Mouse (Mus musculus) right cerebral cortex, postnatal 4 days (tissue): ENCODE results near the gene Sh2d3c.
A peak's percentile ranks its signal among the peaks of the same experiment; 100 is the strongest.

Experiments used
- DNase-seq: peaks from one replicate; pipeline ENCODE4 v3.0.0-alpha.2; 2022

Sh2d3c gene

GRCm38 (mm10) chr2:32700966-32701743 lies 19.7 kb upstream of the Sh2d3c start:
- DNase-seq, result no peak

DNA sequence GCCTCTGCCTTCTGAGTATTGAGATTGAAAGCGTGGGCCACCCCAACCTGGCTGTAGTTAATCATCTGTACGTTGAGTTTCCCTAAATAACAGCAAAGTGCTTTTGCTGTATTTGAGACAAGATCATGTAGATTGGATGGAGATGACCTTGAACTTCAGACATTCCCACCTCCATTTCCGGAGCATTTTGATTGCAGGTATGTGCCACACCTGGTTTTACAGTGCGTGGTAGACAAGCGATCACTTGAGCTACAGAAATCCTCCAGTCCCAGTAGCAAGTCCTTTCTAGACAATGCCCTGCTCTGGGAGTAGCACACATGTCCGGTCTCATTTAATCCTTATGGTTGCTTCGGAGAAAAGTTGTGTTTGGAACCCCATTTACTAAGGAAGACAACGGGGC lies 17.8 kb upstream of the Sh2d3c start:
- no peak for DNase-seq

- DNase-seq, result no peak
These were observed 16.8 kb upstream of the Sh2d3c start, which contains the start of gene Fpgs for GRCm38 (mm10) chr2:32704021-32704421. Gene Fpgs, minus strand, starts transcription at chr2:32704145.

- no peak for DNase-seq
These were observed 15.8 kb upstream of the Sh2d3c start for GRCm38 (mm10) chr2:32705018-32705417.

DNA sequence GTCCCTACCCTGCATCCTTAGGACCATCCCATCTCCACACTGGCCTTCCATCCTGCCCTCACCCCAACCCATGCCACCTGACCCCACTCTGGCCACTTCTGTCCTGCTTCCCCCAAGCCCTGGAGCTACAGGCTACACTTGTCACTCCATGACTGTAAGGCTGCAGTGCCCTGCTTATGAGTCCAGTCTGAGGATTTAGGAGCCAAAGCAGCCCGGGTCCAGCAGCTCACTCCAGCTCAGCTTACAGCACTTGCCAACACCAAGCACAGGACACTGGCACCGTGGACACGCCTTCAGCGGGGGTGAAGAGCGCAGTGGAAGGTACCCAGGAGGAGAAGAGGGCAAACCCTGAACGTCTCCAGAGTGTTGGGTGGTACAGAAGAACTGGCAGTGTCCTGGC lies 13.9 kb upstream of the Sh2d3c start:
- no peak for DNase-seq

DNA sequence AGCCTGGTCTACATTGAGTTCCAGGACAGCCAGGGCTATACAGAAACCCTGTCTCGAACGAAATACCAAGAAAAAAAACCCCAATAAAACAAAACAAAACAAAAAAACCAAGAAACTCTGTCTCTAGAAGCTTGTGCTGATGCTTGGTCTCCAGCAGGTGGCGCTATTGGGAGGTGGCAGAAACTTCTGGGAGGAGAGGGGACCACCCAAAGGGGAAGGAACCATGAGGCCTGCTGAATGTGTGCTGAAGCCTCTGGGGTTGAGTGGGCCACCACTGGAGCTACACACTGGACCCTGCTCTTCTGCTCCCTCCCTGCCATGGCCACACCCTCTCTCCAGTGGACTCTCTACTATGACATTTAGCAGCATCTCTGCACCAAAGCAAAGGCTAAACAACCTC lies 12.2 kb upstream of the Sh2d3c start:
- peak; percentile 79 for DNase-seq

- no peak for DNase-seq
These were observed 11.2 kb upstream of the Sh2d3c start for GRCm38 (mm10) chr2:32709521-32710137.

- no peak for DNase-seq
These were observed 10.4 kb upstream of the Sh2d3c start for GRCm38 (mm10) chr2:32710425-32710824.

GRCm38 (mm10) chr2:32711301-32712056 lies 9.4 kb upstream of the Sh2d3c start:
- no peak for DNase-seq

- DNase-seq, result peak; percentile 44
These were observed 8.7 kb upstream of the Sh2d3c start for GRCm38 (mm10) chr2:32712108-32712551.

GRCm38 (mm10) chr2:32712586-32712933 lies 8.3 kb upstream of the Sh2d3c start:
- peak; percentile 91 for DNase-seq

DNA sequence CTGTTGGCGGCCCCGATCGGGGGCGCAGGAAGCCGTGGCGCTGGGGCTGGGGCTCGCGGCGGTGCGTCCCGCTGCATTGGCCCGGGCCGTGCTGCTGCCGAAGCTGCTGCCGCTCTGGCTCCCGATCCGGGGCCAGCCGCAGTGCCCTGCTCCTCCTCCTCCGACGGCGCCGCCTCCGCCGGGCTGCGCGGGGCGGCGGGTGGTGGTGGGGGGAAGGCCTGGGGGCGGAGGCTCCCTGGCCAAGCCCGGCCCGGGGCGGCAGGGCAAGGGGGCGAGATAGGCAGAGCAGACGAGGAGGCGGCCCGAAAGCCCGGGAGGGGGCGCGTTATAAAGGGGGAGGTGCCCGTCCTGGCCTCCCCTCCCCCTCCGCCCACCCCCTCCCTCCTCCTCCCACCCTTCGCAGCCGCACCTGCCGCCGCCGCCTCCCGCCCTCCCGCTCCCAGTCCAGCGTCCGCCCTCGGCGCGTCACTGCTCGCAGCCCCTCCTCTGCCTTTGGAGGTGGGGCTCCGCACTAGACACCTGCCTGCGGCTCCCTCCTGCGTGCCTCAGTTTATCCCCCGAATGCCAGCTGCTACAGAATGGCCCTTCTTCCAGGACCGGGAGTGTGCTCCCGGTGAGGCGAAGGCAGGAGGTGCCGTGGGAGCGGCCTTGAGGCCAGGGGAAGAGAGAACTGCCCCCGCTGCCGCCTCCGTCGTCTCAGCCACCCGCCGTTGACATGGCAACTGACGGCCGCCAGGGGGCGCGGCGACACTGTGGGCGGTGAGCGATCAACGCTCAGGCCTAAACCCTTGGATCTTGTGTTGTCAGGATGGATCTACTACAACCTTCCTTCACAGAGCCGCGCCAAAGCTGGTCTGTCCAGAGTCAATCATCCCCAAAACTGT lies 7.7 kb upstream of the Sh2d3c start, which contains the start of gene Cdk9:
Cdk9 (minus strand) TSS at position 143 of the 884 bp plus-strand sequence.
- peak; percentile 91 for DNase-seq

DNA sequence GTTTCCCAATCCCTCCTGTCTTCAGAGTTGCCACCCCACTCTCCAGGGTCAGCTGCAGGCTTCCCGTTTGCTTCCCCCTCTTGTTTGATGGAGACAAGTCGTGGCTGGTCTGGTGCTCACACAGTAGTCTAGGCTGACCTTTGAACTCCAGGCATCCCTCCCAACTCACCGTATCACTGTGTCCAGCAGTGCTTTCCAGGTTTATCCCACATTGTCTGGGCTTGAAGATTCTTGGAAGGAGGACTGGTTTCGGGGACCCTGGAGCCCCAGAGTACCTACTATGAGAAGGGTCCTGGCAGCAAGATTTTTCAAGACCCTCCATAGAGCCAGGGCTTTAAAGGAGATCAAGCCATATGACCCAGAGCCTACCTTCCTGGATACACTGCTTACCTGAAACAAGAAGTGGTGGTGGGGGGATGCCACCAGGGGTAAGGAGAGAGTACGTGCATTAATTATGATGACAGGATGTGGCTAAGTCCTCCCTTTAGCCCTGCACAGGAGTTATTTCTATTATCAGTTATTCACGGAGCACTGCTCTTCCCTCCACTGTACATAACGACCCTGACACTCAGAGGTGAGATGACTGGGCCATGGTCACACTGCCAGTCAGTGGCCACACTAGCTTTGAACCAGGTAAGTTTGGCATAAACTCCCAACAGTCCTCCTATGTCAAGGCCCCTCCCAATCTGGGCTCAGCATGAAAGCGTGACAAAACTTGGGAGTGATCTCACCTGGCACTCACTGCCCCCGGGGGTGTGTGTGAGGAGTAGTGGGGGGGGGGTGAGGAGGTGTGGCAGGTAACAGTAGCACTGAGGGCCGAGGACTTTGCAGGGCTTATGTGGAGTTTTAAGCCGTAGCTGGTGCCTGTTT lies 6.5 kb upstream of the Sh2d3c start:
- no peak for DNase-seq

- DNase-seq, result no peak
These were observed 5.8 kb upstream of the Sh2d3c start for GRCm38 (mm10) chr2:32714987-32715425.

DNA sequence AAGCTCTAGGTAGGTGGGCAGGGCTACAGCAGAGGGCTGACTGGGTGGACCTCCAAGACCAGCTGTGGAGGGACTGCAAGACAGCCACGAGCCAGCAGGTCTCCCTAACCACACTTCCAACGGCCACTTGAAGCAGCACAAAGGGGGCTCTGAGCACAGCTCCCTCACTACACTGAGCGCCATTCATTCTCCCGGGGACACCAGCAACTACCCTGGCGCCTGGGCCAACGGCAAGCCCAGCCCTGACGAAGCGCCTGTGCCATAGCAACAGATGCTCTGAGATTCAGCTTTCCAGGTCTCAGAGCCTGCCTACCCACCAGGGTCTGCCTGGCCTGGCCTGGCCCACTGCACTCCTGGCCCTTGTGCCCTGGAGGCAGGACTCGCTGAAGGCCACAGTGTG lies 2.1 kb upstream of the Sh2d3c start:
- peak; percentile 29 for DNase-seq

GRCm38 (mm10) chr2:32720053-32720452 lies 802 bp upstream of the Sh2d3c start:
- no peak for DNase-seq

DNA sequence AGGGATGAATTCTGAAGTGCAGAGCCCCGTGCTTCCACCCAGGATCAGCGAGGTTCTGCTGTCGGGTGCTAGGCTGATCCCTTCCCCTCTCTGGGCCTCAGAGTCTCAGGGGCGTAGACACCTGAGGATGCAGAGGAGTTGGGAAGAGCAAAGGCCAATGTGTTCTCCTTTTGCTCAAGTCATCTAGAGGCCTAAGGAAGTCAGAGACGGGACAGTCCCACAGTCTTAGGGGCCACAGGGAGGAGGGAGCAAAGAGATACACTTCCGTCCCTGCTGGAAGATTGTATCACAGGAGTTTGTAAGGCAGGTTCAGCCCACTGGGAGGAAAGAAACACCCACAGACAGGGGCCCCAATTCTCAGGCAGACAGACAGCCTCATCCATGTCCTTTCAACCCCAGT lies 1.2 kb downstream of the Sh2d3c start:
- DNase-seq, result no peak

GRCm38 (mm10) chr2:32722581-32722980 lies 1.7 kb downstream of the Sh2d3c start:
- no peak for DNase-seq

- no peak for DNase-seq
These were observed 3.3 kb downstream of the Sh2d3c start for GRCm38 (mm10) chr2:32724149-32724548.

DNA sequence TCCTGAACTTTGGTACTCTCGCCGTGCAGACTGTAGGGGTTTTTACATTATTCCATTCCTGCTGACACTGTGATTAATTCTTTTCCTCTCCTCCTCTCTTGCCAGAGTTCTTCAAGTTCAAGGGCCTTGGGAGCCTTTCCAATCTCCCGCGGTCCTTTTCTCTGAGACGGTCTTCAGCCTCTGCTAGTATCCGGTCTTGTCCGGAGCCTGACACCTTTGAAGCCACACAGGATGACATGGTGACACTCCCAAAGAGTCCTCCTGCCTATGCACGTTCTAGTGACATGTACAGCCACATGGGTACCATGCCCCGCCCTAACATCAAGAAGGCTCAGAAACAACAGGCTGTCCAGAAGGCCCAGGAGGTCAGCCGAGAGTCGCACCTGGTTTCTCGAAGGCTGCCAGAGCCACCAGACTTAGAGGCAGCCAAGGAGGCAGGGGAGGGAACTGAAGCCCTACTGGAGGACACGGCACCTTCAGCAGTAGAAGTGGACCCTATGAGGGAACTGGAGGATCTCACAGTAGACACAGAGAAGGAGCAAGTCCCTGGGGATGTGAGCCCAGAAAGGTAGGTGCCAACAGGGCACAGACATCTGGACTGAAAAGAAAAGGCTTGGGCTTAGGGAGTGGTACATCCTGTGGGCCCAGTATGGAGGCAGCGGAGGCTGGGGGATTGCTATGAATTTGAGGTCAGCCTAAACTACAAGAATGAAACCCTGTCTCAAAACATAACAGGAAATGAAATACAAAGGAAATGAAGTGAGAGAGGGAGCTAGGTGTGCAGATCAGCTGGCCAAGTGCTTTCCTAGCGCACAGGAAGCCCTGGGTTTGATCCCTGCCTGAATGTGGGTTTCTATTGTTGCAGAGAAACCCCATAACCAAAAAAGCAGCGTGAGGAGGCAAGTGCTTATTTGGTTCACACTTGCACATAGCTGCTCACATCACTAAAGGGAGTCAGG lies 4.3 kb downstream of the Sh2d3c start:
- no peak for DNase-seq
